Mouse (Mus musculus) lung, embryonic 14.5 days (tissue): ENCODE measurements at regions not wholly inside any gene's neighbourhood (a gene's known extent, or its start where the extent isn't known, plus 50 kb on each side); places are given as distances from the start of the nearest gene placed in this dataset.

Source experiments
- ATAC-seq: fragments of 200-750 bp; cut with Nextera tagmentation; 2 replicates; pipeline ENCODE4 v1.8.0; 2017; ENCODE audit warnings: mild to moderate bottlenecking, moderate TSS enrichment, moderate library complexity; ENCODE audit not compliant: insufficient read depth
- DNase-seq: peaks from one replicate; pipeline ENCODE4 v3.0.0-alpha.2; 2015
- H3K27ac ChIP-seq: fragments of 300-500 bp; sonication (generic); 2 replicates; pipeline ENCODE4 v1.5.1; 2014; ENCODE audit warnings: low read depth, mild to moderate bottlenecking, moderate library complexity
- H3K27me3 ChIP-seq: fragments of 300-500 bp; sonication (generic); 2 replicates; pipeline ENCODE4 v1.6.1; 2014; ENCODE audit warnings: low read length, control low read depth; ENCODE audit not compliant: insufficient read depth
- H3K36me3 ChIP-seq: fragments of 300-500 bp; sonication (generic); 2 replicates; pipeline ENCODE4 v1.6.1; 2014; ENCODE audit warnings: control low read depth; ENCODE audit not compliant: insufficient read depth
- H3K4me1 ChIP-seq: fragments of 300-500 bp; sonication (generic); 2 replicates; pipeline ENCODE4 v1.6.1; 2014; ENCODE audit warnings: antibody characterized with exemption, control low read depth; ENCODE audit not compliant: insufficient read depth
- H3K4me2 ChIP-seq: fragments of 300-500 bp; sonication (generic); 2 replicates; pipeline ENCODE4 v1.6.1; 2014; ENCODE audit warnings: mild to moderate bottlenecking
- H3K4me3 ChIP-seq: fragments of 300-500 bp; sonication (generic); 2 replicates; pipeline ENCODE4 v1.5.1; 2014; ENCODE audit warnings: low read depth, low read length
- H3K9ac ChIP-seq: fragments of 300-500 bp; sonication (generic); 2 replicates; pipeline ENCODE4 v1.6.1; 2014
- H3K9me3 ChIP-seq: fragments of 300-500 bp; sonication (generic); 2 replicates; pipeline ENCODE4 v1.6.1; 2016; ENCODE audit warnings: low read depth, low read length, control low read depth
- CTCF ChIP-seq: IDR thresholded peaks from 2 replicates; pipeline ENCODE4 v1.5.1; 2016; ENCODE audit warnings: antibody characterized with exemption, low read depth
- WGBS: fragments of 180-500 bp; shearing (Covaris S2); extraction: QIAGEN DNeasy Blood & Tissue Kit; methylation state at CpG from one replicate; pipeline ENCODE4 v1.1.7; 2014; 5-methylcytosine and 5-hydroxymethylcytosine counted together

GRCm38 (mm10) chr2:136449265-136449664, 52.4 kb upstream of the Ankef1 start:
- Histone ChIP-seq H3K36me3 (no peaks in the 10 kb centered on the region), H3K4me3 (no peak overlapping the region), H3K27me3 (no peaks in the 10 kb centered on the region), H3K9me3 (no peaks in the 10 kb centered on the region), H3K27ac (no peak overlapping the region), H3K4me2 (no peak overlapping the region), H3K9ac (no peak overlapping the region), H3K4me1 (no peaks in the 10 kb centered on the region)
- ATAC-seq (no peak), DNase-seq (peak; percentile 43)
- TF ChIP-seq CTCF: peak; percentile 55
- WGBS: 7% methylated on average over 1 of the region's 1 CpGs
